Mouse (Mus musculus) E14TG2a.4 (cell line): Measurements from ENCODE around the gene Prr36.

Experiments used
- CTCF ChIP-seq: conservative IDR thresholded peaks from 2 replicates; pipeline ENCODE4 v1.5.1; 2014; ENCODE audit warnings: low read length
- NANOG ChIP-seq: IDR thresholded peaks from 2 replicates; pipeline ENCODE4 v1.6.1; 2014; ENCODE audit warnings: borderline replicate concordance, low read length, mixed read lengths
- POU5F1 ChIP-seq: IDR thresholded peaks from 2 replicates; pipeline ENCODE4 v1.6.1; 2014; ENCODE audit warnings: low read length, borderline replicate concordance

DNA sequence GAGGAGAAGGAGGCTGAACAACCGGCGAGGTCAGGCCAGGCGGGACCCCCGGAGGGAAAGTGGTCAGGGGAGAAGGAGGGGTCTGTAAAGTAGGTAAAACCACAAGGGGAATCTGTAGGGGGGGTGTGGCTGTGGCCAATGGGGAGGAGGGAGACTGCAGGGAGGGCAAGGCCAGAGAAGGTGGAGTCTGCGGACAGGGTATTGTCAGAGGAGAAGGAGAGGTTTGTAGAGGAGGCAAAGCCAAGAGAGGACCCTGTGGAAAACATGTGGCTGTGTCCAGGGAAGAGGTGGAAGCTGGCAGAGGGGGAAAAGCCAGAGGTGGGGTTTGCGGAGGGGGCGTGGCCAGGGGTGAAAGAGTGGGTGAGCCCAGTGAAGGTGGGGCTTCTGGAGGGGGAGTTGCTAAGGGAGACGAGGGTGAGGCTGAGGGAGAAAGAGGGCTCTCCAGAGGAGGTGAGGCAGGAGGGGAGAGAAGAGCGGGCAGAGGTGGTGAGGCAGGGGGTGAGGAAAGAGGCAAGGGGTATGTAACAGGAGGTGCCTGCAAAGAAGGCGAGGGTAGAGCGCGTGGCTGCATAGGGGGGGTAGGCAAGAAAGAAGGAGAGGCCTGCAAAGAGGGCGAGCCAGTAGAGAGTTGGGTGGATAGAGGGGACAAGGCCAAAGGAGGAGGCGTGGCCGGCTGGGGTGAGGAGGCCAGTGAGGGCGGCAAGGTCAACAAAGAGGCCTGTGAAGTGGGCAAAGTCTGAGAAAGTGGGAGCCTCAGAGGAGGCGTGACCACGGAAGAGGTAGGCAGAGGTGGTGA, 3.9 kb downstream of the Prr36 start:
- TF ChIP-seq CTCF = no peak
- no peak for TF ChIP-seq POU5F1
- TF ChIP-seq NANOG = no peak
